Mouse (Mus musculus) stomach, postnatal 0 days (tissue): Measurements from ENCODE around the gene Ddx6.
"Not testable (repeated sequence)": the region's sequence is repeated elsewhere in the genome, so short reads cannot be mapped to it uniquely, and the experiment has no call there.

ENCODE experiments used
- CTCF ChIP-seq: IDR thresholded peaks from 2 replicates; pipeline ENCODE4 v1.5.1; 2016; ENCODE audit warnings: antibody characterized with exemption, low read depth, mild to moderate bottlenecking, moderate library complexity
- EP300 ChIP-seq: optimal IDR thresholded peaks from 2 replicates; pipeline ENCODE3; 2016; ENCODE audit warnings: antibody characterized with exemption

- not testable (repeated sequence) for TF ChIP-seq CTCF, EP300
Measured at GRCm38 (mm10) chr9:44576046-44576445, 28.6 kb upstream of the Ddx6 start.
